Comparison of ENCODE assay signal across 8 mouse cellular contexts in the genomic region with DNA sequence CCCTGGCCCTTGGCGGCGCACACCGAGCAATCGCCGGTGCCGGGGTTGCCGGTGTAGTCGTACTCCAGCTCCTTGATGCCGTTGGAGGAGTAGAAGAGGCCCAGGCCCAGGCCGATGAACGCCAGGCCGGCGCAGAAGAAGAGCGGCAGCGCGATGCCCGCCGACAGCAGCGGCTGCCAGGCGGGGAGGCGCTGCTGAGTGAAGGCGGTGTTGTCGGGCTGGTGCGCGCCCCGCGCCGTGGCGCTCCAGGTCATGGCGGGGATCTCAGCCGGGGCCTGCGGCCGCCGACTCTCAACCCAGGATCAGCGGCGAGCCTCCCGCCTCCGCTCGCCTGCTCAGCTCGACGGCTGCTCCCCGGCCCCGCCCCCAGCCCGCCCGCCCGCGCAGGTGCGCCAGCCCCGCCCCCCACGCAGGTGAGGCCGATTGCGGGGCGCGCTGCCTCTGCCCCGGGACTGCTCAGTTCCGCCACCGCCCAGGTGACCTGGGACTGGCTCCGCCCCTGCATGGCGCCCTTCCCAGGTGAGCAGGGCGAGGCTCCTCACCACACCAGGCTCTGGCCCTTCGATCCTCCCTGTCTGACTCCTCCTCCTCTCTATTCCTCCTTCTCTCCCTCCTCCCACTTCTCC. TPM values are rescaled to one million over a fixed set of nuclear protein-coding genes. Genes with fewer than 3 reads are reported as not detected.
DNase-seq lines count a peak whose midpoint lies in the region; ATAC-seq lines count a peak whose summit lies in the region.

Gene Tmem30b (minus strand): TSS at position 307 of the 626 bp plus-strand sequence.

- DNase-seq in ovary, adult 18-20 months (ENCODE audit: low spot score): peak; percentile 29
- no peak for DNase-seq in ovary, postnatal 10 days (ENCODE audit: low spot score)
- no peak for DNase-seq in gonadal fat pad, adult 2 months (ENCODE audit: low read depth)
- DNase-seq in kidney, postnatal 4 days: peak; percentile 58 to 75
- peak; percentile 57 for DNase-seq in urinary bladder, postnatal 25 days (ENCODE audit: low spot score)
- DNase-seq in right cerebral cortex, postnatal 14 days: no peak
- DNase-seq in spleen, adult 12 weeks (ENCODE audit: low spot score): no peak

- under 1% methylated on average over 34 of the region's 61 CpGs for whole genome bisulfite sequencing in midbrain, embryonic 12.5 days

- H3K27me3 ChIP-seq in midbrain, embryonic 12.5 days: peaks cover 85% of the 10 kb centered on the region

- 0 out of 2 replicates have a peak, but pooled peaks have one; percentile 52 for ATAC-seq in midbrain, embryonic 12.5 days (ENCODE audit: low FRiP score, low read depth)

- peak within 1 kb of the TSS; percentile 41 for H3K4me3 ChIP-seq in midbrain, embryonic 12.5 days

- peak within 1 kb of the TSS; percentile 57 for H3K4me2 ChIP-seq in midbrain, embryonic 12.5 days (replicated peaks)

- no peak within 1 kb of the TSS for H3K27ac ChIP-seq in midbrain, embryonic 12.5 days (replicated peaks)

- H3K36me3 ChIP-seq in midbrain, embryonic 12.5 days: no peaks in the 10 kb centered on the region

- H3K9ac ChIP-seq in midbrain, embryonic 12.5 days (replicated peaks): peak within 1 kb of the TSS; percentile 21; the same call in 1 of the 2 replicates

- no peaks in the 10 kb centered on the region for H3K9me3 ChIP-seq in midbrain, embryonic 12.5 days

- H3K4me1 ChIP-seq in midbrain, embryonic 12.5 days: peaks cover 13% of the 10 kb centered on the region

RNA-seq across cellular contexts. Expression of gene Tmem30b, which starts in this region (rescaled TPM):
- polyA plus RNA-seq in gonadal fat pad, adult 2 months (2012; rRNA removed): 24.4 and 49.2 TPM in 2 replicates
- 2.0 TPM in 2 replicates for polyA plus RNA-seq in midbrain, embryonic 12.5 days (2016; fragmentation: Nextera tagmentation; extraction: Ambion mirVana)

Comparison
In these comparisons a context has a peak if more than half of its experiments do, and no peak if none do; other contexts are left out.
1. DNase-seq: peak in ovary, adult 18-20 months (single experiment), kidney, postnatal 4 days (2 of 2) and urinary bladder, postnatal 25 days (single experiment); none in ovary, postnatal 10 days (single experiment), gonadal fat pad, adult 2 months (single experiment), right cerebral cortex, postnatal 14 days (single experiment) and spleen, adult 12 weeks (single experiment).